Mouse (Mus musculus) cerebellum, adult 11-12 months (tissue): ENCODE measurements at regions not wholly inside any gene's neighbourhood (a gene's known extent, or its start where the extent isn't known, plus 50 kb on each side); places are given as distances from the start of the nearest gene placed in this dataset.
A peak's percentile ranks its signal among the peaks of the same experiment; 100 is the strongest.

Source experiments
- DNase-seq: peaks from one replicate; pipeline ENCODE4 v3.0.0; 2022

DNA sequence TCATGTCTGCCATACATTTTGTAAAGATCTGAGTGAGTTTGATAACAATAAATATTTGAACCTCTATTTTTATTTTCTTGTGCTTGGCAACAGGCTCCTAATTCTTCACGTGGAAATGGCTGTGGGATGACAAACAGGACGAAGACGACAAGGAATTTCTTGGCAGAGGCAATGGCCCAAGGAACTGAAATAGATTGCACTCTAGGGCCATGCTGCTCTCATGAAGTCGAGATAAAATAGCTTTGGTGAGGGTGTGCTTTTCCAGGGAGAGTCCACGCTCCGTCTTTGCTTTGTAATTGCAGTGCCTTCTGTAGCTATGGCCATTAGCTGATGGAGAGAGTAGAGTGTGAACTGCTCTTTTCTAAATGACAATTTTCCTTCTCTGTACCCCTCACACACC lies 50.9 kb upstream of the 1810046K07Rik start:
- no peak for DNase-seq

DNA sequence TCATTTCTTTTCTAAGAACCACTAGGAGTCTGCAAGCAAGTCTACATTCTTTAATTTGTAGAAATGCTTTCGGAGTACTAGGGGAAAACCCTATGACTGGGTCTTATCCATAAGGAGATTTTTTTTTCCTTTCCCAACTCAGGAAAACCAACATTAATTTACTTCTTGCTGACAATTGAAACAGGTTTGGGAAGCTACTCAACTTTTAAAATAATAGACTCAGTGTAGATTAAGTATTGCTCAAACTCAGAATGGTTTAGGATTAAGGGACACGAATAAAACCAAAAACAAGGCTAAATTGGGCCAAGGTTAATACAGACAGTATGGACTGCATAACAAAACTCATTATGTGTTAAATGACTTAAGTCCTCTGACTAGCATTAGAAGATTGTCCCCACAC lies 65.2 kb upstream of the 1810046K07Rik start:
- DNase-seq: no peak

DNA sequence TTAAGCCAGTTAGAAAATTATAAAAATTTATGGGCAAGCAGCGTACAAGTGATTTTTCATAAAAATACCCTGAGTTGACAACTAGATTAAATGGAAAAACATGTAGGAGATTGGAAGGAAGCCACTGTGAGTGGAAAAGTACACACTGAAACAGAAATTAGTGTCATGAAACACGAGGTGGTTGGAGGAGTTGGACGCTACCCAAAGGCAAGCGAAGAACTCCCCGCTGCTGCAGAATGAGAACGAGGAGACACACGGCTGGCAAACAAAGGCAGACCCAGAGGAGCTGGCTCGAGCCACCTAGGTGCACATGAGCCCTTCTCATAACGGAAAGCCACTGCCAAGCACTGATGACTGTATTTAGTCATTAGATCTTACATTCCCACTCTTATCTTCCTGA lies 65.7 kb upstream of the 1810046K07Rik start:
- DNase-seq: peak; percentile 2

DNA sequence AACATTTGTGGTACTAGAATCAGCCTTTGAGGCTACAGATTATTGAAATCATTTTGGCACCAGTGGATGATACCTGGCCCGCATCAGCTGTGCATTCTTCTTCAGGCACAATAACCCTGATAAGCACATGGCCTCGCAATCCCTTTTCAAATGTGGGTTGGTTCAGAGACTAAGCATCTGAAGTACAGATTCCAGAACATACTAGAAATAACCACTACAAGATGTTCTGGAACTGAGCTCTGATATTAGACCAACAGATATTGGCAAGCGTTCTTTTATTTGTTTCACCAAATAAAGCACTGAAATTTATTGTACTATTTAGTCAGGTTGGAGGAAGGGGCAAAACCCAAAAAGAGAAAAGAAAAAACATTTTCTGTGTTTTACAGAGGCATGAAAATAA lies 68.1 kb upstream of the 1810046K07Rik start:
- DNase-seq: no peak

DNA sequence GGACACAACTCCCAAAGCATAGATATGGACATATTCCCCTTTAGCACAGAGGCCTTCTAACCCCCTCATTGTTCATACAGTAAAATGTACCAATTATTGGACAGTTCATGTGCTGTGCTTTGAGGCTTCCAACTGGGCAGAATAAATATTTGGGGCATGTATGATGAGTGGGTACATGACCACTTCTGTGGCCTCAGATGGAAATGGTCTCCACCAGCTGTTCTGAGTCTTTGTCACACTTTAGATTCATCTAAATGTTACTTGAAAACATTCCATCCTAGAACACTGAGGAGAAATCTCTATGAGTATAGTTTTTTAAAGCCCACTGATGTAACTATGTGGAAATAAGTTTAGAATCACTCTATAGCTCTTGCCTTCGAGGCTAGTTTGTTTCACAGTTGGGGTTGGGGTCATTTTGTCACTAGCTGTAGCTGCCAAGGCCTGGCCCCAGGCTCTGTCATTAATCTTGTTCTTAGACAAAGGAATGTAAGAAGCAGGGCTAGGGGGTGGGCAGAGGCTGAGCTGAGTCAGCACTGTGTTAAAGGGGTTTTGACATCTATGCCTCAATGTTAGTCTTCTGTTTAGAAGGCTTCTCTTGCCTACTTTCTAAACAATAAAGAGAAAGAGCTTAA lies 69.0 kb upstream of the 1810046K07Rik start:
- no peak for DNase-seq

DNA sequence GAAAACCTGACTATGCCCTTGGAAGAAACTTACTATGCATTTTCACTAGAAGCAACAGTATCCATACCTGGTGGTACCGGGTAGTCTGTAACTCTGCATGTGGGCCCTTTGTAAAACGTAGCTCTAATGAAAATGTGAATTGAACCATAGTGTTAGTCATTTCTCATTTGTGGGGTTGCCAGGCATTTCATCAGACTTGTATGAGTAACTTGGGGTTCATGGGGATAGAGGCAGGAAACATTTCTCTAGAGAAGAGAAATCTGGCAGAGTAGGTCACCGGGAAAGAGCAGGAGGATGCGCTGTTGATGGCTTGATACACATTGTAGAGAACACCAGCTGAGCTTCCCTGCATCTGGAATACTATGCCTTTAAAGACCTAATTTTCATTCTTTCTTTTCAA lies 70.2 kb upstream of the 1810046K07Rik start:
- no peak for DNase-seq

DNA sequence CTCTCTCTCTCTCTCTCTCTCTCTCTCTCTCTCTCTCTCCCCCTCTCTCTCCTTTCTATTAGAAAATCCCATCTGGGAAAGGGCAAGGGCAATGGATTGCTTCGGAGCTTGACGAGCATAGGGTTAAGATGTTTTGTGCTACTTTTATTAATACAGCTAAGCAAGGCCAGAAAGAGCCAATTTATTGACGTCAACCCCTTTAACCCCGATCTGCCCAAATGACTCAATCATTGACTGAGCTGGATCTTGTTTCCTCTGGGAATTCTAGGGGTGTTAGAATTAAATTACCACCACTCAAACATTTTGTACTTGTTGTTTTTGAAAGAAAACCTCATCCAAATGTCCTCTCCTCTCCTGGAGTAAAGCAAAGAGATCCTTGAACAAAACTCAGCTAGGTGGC lies 70.6 kb upstream of the 1810046K07Rik start:
- no peak for DNase-seq

DNA sequence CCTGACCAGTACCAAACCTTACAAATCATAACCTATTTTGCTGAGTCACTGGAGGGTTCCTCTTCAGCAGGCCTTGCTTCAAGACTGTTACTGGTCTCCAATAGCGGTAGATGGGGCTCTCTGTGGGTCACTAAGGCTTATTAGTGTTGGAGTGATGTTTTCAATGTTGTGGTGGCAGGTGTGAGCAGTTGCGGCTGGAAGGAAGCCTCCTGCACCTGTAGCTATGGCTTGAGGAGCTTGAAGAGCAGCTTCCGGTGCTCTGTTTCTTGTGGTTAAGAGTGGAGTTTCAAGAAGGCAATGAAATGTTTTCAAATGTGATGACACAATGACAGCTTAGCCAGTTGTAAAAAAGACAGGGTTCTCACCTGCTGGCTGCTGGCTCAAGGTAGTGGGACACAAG lies 73.1 kb upstream of the 1810046K07Rik start:
- DNase-seq: no peak

DNA sequence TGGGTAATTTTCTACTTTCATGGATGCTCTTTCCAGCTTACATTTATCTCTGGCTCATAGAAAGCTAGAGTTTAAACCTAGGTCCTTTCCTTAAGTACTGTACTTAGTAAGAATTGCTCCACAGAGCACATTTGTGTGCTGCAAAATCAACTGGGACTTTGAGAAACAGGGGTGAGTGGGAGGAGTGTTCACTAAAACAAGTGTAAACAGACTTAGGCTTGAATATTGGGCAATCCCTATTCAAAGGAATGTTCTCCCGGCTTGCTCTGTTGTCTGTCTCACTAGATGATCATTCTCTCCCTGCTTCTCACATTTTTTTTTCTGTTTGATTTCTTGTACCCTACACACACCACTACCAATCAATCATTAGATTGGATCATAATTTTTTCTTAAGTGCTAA lies 79.3 kb upstream of the 1810046K07Rik start:
- DNase-seq: no peak

DNA sequence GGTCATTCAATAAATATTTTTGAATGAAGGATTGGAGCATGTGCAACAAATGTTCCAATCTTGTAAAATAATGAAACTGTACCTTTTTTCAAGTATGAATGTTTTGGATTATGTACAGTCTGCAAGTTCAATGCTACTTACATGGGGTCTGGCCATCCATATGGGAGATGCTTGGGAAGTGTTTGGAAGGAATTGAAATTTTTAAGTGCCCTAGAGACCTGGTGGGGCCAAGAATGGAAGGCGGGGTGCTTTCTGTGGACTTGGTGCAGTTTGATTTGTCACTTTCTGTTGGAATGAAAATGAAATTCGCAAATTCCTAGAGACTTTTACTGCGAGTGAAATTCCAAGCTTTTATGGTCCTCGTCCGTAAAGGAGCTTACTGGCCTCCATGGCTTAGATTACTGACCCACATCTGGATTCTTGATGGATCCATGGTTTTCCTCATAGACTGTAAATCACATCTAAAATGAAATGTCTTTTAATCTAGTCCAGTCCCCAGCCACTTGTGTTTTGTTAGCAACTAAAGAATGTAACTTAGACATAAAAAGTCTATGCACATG lies 90.3 kb upstream of the 1810046K07Rik start:
- no peak for DNase-seq

DNA sequence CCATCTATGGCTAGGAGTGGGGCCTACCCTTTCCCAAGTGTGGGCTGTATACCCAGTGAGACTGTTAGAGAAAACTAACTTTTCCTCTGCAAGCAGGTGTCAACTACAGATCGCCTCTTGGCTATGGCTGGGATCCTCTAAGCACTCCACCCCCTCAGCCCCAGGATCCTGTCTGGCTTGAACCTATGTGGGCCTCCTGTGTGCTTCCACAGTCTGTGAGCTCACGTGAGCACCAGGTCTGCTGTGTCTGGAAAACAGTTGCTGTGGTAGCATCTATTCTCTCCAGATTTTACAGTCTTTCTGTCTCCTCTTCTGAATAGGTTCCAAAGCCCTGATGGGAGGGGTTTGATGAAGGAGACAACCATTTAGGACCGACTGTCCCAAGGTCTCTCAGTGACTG lies 93.8 kb upstream of the 1810046K07Rik start:
- no peak for DNase-seq

DNA sequence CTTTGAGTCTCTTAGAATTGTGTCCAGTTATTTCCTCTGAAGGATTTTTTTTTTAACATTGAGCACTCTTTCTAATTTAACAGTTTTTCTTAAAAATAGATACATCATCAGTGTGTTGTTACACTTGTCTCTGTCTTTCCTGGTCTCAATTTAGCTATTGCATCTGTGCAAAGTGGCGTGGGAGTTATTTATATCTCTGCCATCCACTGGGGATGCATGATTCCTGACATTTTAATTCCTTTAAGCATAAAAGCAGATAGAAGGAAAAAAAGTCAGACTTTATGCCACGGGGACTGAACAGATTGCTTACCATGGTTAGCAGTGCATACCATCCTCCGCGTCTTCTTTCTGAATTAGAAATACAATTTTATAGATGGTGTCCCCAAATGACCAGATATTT lies 94.6 kb upstream of the 1810046K07Rik start:
- DNase-seq: no peak

DNA sequence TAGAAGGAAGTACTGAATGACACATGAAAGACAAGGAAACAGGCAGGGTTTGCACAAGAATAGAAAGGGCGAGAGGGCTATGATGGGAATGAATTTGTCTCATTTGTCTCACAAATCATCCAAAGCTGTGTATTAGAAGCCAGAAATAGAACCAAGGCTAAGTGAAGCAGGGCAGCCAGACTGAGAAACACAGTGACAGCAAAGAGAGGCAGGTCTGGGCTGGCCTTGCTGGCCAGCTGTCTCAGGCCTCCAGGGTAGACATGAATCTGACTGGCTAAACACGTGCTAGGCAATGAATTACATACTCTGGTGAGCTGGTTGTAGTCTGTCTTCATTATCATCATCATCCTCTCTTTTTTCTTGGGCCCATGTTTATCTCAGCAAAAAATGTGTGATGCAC lies 101.7 kb upstream of the 1810046K07Rik start:
- no peak for DNase-seq

DNA sequence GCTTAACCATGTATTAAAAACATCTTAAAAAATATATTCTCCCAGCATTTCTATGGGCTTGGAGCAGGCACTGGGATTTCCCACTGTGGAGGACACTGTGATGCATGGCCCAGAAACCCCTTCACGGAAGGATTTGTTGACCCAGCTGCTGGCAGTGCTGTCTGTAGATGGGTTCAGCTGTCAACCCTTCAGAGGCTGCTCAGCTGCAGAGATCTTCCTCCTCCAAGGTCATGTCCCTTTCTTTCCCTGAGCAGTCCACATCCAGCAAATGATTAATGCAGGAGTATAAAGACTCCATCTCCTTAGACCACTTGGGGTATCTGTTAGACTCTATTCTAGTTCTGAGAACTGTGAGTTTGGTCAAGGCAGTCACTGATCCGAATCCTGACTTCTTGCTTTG lies 108.4 kb upstream of the 1810046K07Rik start:
- DNase-seq: no peak

DNA sequence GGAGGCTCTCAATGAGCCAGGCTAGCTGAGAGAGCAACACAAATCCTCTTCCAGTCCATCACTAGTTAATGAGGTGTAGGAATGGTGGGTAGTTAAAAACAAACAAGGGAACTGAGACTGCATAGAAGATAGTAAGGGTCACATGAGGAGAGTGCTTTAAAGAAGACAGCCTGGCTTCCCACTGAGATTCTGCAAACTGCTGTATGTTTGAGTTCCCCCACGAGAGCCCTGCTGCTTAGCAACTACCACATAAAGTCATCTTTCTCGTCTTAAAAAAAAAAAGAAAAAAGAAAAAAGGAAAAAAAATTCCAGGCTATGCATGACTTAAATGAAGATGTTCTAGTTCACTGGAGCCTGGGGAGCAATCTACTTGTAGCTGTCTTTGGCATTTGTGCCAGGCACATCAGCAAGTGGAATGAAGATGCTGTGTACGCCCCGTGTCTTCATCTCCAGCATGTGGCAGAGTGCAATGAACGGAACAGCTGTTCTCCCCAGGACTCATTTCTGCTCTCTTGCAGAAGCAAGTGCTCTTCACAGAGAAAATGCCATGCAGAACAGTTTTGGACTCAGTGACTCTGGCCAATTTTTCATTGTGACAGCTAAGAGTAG lies 113.2 kb upstream of the 1810046K07Rik start:
- no peak for DNase-seq

DNA sequence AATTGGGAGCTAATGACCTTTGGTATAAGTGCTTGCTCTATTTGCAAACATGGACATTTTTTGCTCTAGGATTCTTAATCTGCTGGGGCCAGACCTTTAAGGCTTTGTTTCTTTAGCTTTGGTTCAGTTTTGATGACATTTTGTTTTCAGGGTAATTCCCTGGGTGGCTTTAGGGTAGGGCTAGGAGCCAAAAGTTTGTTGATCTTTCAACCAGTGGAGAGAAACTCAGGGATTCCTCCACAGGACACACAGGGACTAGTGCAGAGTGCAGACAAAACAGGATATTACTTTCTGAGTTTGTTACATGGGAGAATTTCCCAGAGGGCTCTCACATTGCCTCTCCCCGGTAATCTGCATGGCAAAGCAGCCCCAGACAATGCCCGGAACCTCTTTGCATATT lies 127.0 kb upstream of the 1810046K07Rik start:
- no peak for DNase-seq

DNA sequence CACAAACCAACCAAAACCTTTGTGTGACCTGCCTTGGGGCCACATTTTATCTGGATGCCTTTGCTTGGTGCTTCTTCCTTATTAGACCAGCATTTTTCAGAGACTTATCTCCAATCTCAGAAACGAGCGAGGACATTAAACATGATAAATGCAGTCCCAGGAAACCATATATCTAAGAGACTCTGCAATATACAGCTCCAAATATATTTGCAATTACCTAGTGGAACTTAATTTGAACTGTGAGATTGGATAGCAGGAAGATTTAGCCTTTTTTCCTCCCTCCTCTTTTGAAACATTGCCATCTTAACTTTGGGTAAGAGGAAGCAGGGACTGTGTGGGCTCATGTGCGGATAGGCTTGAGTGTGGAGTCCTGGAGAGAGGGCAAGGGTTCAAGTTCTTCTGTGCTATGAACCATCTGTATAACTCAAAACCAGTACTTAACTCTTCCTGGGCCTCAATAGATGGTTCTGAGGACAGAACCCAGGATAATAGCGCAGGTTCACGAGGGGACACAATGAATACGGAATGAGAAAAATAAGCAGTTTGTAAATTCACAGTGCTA lies 133.8 kb upstream of the 1810046K07Rik start:
- DNase-seq: no peak

DNA sequence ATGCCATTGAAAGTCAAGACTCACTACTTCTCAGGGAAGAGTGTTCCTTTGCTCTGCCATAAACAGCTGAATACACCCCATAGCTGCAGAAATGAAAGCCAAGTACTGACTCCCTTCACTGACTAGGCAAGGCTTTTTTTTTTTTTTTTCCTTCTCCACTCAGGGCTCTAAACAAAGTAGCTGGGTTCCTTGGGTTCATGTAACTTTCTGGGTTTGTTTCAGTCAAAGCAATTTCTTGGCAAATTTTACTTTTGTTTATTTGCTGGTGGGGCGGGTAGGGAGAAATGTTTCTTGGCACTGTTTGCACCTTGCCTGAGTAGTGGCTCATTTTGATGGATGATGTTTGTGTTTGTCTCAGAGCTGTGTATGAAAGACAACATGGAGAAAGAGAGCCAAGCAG lies 141.3 kb upstream of the 1810046K07Rik start:
- no peak for DNase-seq

DNA sequence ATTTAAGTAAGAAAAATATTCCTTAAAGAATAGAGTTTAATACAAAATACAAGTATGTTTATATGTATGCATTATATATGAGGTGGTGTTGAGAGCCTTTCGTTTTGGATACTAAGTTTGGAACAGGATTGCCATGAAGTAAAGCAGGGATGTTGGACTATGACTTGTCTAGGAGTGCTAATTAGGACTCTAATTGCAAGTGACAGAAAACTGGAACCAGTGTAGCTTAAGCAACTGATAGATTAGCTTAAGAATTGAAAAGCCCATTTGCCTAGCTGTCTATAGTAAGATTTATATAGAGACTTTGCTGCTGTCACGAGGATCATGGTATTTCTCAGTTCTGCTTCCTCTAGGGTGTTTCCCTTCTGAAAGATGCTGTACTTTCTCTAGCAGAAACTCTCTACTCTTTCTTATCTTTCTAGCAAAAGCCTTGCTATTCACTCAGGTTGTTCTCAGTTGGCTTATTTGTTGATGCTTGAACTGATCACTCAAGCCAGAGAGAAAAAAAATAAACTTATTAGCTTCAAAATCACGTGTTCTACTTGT lies 147.9 kb upstream of the 1810046K07Rik start:
- DNase-seq: no peak

DNA sequence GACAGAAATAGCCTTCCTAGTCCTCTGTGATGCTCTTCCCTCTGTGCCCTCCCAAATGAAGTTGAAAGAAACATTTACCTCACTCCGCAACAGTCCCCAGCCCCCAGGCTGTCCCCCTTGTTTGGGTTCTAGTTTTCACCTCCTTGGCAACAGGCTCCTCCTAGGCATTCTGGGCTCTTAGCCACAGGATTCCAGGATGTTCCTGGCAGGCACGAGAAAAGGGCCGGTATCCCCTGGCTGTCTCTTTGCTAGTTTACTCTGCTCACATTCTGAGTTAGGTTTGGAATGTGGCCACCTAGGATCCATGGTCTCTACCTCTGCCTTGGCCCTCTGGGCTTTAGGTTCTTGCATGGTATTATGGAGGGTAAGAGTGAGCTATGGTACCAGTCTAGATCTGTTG lies 159.1 kb upstream of the 1810046K07Rik start:
- DNase-seq: no peak

DNA sequence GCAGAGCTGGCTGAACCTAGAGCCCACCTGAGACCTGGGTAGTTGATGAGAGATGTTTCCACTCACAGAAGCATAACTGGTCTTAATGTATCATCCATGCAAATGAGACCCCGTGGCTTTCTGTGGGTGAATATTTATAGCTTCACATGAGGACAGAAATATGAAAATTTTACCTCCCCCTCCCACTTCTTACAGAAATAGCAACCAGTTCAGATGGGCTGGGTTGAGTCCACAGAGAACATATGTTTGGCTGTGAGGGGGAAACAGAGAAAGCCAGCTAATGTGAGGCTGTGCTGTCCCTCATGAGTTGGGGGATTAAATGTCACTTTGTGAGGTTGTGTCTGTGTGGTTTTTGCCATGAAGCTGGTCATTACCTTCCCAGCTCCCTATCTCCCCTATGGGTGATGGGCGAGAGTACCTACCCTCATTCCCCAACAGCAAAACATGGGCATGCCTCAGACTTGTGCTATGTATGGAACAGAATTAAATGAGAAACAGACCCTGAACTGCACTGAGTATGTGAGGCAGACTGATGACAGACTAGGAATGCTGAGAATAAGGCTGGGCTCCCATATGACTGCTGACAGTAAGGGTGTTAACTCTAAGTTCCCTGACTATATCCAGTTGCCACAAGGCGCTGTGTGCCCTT lies 178.7 kb upstream of the 1810046K07Rik start:
- DNase-seq: no peak

DNA sequence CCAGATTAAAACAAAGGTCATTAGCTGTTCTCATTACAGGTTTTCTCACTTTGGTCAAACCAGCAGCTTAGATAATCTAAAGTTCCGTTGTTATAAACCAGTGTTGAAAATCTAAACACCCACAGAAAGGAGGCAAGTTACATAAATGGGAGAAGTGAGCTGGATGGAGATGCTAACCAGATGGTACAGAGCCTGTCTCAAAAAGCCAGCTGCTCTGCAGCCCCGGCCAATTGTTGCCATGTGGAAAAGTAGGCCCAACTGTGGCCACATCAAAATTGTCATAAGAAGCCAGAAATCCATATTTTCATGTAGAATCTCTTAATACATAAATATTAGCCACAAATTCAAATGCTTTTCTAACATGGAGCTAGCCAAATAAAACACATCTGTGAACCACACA lies 188.9 kb upstream of the 1810046K07Rik start:
- DNase-seq: no peak

DNA sequence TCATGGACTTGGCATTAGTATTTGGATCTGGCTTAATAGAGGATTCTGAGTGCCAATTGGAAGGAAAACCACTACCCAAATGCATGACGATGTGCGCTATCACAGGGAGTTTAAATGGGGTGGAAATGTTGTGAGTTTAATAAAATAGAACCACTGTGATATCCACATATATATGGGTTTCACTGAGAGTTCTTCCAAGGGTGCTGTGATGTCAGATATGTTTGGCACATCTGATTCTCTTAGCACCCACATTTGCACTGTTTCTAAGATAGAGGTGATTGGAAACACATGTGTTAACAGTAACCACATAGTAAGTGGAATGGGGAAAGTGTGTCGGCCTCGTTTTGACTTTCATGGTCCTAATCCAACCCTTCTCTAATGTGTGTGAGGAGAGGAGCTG lies 189.7 kb upstream of the 1810046K07Rik start:
- DNase-seq: no peak

DNA sequence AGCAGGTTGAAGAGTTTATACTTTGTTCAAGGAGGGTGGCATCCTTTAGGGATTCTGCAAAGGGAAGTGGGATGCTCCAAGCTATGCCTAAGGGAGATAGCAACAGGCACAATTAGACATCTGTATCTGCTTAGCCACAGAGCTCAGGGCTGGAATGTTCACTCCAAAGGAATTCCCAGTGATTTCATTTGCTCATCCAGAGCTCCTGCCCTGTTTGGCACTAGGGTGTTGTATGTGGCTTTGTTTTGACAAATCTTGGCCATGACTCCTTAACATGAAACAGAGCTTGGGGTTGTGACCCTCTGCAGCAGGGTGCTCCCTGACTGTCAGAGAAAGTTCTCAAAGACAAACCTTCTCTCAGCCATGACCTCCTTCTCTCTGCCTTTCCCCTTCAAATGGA lies 194.8 kb upstream of the 1810046K07Rik start:
- DNase-seq: no peak
